Mouse (Mus musculus): ENCODE measurements around the gene Ap4s1. TPM values are rescaled to one million over a fixed set of nuclear protein-coding genes. Genes with fewer than 3 reads are reported as not detected.

Ap4s1 gene
- polyA plus RNA-seq, 2 experiments = 18.5 to 32.8 TPM

DNA sequence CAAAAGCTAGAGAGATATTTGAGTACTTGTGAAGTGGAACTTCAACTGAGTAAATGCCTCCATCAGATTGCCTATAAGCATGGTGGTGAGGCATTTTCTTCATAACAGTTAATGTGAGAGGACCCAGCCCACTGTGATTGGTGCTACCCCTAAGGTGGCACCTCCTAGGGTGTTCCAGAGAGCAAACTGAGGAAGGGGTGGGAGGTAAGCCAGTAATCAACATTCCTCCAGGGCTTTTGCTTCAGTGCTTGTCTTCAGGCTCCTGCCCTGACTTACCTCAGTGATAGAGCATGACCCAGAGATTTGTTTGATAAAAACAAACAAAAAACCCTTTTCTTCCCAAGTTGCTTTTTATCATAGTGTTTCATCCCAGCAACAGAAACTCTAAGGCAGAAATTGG is 26.9 kb upstream of the Ap4s1 start:
- no peaks in the 10 kb centered on the region for H3K36me3 ChIP-seq (ENCODE audit: control insufficient read depth, insufficient read depth, low read length)
- H3K4me2 ChIP-seq (replicated peaks; ENCODE audit: low read depth, low read length, severe bottlenecking) = no peak overlapping the region
- ATAC-seq (ENCODE audit: low FRiP score, low read depth) (no peak), DNase-seq (ENCODE audit: low spot score) (no peak)
- H3K9me3 ChIP-seq (ENCODE audit: control insufficient read depth, low read length) = no peaks in the 10 kb centered on the region
- H3K4me3 ChIP-seq (replicated peaks; ENCODE audit: low read length) = no peak overlapping the region
- H3K4me1 ChIP-seq (ENCODE audit: control insufficient read depth, insufficient read depth, low read length) = no peaks in the 10 kb centered on the region
- no peaks in the 10 kb centered on the region for H3K27me3 ChIP-seq (ENCODE audit: control insufficient read depth, insufficient read depth, low read length)
- no peak overlapping the region for H3K27ac ChIP-seq (replicated peaks; ENCODE audit: low read depth, low read length)
- no peak overlapping the region for H3K9ac ChIP-seq (ENCODE audit: low read depth, low read length, severe bottlenecking)
- TF ChIP-seq POLR2A (IDR thresholded peaks at IDR 0.05; ENCODE audit: borderline replicate concordance, extremely low read depth, insufficient read depth, insufficient read length) = no peak

DNA sequence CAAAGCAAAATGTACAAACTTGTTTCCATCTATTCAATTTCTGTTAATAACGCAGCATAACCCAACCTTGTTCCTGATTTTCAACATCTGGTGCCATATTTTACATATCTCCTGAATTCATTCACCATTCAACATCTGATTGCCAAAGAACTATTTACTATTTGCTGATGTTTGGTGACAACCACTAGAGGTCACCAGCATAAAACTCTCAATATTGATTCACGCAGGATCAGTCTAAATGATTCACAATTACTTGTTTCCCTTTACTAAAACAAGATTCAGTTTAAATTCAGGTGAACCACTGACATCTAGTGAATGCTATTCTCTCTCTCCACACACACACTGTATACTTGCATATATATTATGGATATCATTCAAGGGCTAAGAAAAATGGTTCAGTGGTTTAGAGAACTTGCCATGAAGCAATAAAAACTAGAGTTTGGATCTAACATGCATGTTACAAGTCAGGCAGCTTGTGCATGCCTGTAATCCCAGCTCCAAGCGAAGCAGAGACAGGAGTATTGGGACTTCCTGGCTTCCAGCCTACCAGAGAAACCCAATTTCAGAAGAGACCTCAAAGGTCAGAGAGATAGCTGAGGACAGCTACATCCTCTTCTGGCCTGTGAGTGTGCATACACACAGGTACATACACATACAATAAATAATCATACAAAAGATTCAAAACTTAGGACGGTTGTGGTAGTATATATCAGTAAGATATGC is 24.0 kb upstream of the Ap4s1 start:
- no peak for ATAC-seq (ENCODE audit: low FRiP score, low read depth)

DNA sequence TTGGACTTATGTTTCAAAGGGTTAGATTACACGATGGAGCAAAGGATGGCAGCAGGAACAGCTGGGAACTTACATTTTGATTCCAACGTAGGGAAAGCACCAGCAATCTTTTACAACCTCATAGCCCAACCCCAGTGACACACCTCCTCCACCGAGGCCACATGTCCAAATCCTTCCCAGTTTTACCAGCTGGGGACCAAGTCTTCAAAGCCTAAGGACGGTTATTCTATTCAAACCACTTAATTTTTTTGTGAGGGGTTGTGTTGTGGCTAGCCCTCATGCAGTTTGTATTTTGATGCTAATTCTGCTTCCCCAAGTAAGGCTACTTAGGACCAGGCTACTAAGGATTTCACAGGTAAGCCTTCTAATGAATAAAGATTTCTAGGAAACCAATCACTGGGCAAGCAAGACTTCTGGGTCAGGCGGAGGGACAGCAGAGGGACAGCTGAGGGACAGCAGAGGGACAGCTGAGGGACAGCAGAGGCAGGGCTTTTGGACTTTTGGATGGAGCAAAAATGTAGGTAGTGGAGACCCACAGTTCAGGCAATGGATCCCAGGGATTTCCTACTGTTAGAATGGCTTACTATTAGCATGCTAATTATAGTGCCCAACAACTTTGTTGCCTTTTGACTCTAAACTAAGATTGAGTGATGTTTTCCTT is 19.5 kb upstream of the Ap4s1 start:
- DNase-seq (ENCODE audit: low spot score) = no peak
- H3K9ac ChIP-seq (ENCODE audit: low read depth, low read length, severe bottlenecking) = no peak overlapping the region
- no peaks in the 10 kb centered on the region for H3K9me3 ChIP-seq (ENCODE audit: control insufficient read depth, low read length)
- no peak for TF ChIP-seq POLR2A (IDR thresholded peaks at IDR 0.05; ENCODE audit: borderline replicate concordance, extremely low read depth, insufficient read depth, insufficient read length)
- no peaks in the 10 kb centered on the region for H3K27me3 ChIP-seq (ENCODE audit: control insufficient read depth, insufficient read depth, low read length)
- H3K4me1 ChIP-seq (ENCODE audit: control insufficient read depth, insufficient read depth, low read length) = 0 out of 2 replicates have a peak, but pooled peaks cover 7% of the 10 kb centered on the region
- H3K27ac ChIP-seq (replicated peaks; ENCODE audit: low read depth, low read length) = no peak overlapping the region
- ATAC-seq (ENCODE audit: low FRiP score, low read depth) = no peak
- H3K36me3 ChIP-seq (ENCODE audit: control insufficient read depth, insufficient read depth, low read length) = no peaks in the 10 kb centered on the region
- H3K4me3 ChIP-seq (replicated peaks; ENCODE audit: low read length) = no peak overlapping the region
- WGBS = 26% methylated on average over 5 of the region's 5 CpGs
- no peak overlapping the region for H3K4me2 ChIP-seq (replicated peaks; ENCODE audit: low read depth, low read length, severe bottlenecking)

More for the DNA sequence above, 24.0 kb upstream of the Ap4s1 start:
- no peak for TF ChIP-seq POLR2A (IDR thresholded peaks at IDR 0.05; ENCODE audit: borderline replicate concordance, extremely low read depth, insufficient read depth, insufficient read length)
- no peak overlapping the region for H3K4me3 ChIP-seq (replicated peaks; ENCODE audit: low read length)
- no peaks in the 10 kb centered on the region for H3K36me3 ChIP-seq (ENCODE audit: control insufficient read depth, insufficient read depth, low read length)
- H3K27ac ChIP-seq (replicated peaks; ENCODE audit: low read depth, low read length) = no peak overlapping the region
- WGBS = 73% methylated on average over 4 of the region's 4 CpGs
- H3K4me2 ChIP-seq (replicated peaks; ENCODE audit: low read depth, low read length, severe bottlenecking) = no peak overlapping the region
- H3K4me1 ChIP-seq (ENCODE audit: control insufficient read depth, insufficient read depth, low read length) = no peaks in the 10 kb centered on the region
- DNase-seq (ENCODE audit: low spot score) = no peak
- H3K27me3 ChIP-seq (ENCODE audit: control insufficient read depth, insufficient read depth, low read length) = no peaks in the 10 kb centered on the region
- no peaks in the 10 kb centered on the region for H3K9me3 ChIP-seq (ENCODE audit: control insufficient read depth, low read length)
- no peak overlapping the region for H3K9ac ChIP-seq (ENCODE audit: low read depth, low read length, severe bottlenecking)

- Histone ChIP-seq H3K36me3 (ENCODE audit: control insufficient read depth, insufficient read depth, low read length) (no peaks in the 10 kb centered on the region), H3K4me3 (replicated peaks; ENCODE audit: low read length) (no peak overlapping the region), H3K27ac (replicated peaks; ENCODE audit: low read depth, low read length) (no peak overlapping the region), H3K4me2 (replicated peaks; ENCODE audit: low read depth, low read length, severe bottlenecking) (no peak overlapping the region), H3K9ac (ENCODE audit: low read depth, low read length, severe bottlenecking) (no peak overlapping the region), H3K27me3 (ENCODE audit: control insufficient read depth, insufficient read depth, low read length) (no peaks in the 10 kb centered on the region), H3K9me3 (ENCODE audit: control insufficient read depth, low read length) (no peaks in the 10 kb centered on the region), H3K4me1 (ENCODE audit: control insufficient read depth, insufficient read depth, low read length) (0 out of 2 replicates have a peak, but pooled peaks cover 7% of the 10 kb centered on the region)
- 65% methylated on average over 4 of the region's 4 CpGs for WGBS
- DNase-seq (ENCODE audit: low spot score) = no peak
- ATAC-seq (ENCODE audit: low FRiP score, low read depth) = no peak
- TF ChIP-seq POLR2A (IDR thresholded peaks at IDR 0.05; ENCODE audit: borderline replicate concordance, extremely low read depth, insufficient read depth, insufficient read length) = no peak
Measured at GRCm38 (mm10) chr12:51673270-51673669, 17.6 kb upstream of the Ap4s1 start.

- no peak overlapping the region for H3K9ac ChIP-seq (ENCODE audit: low read depth, low read length, severe bottlenecking)
Measured at GRCm38 (mm10) chr12:51676442-51676841, 14.4 kb upstream of the Ap4s1 start.

More at GRCm38 (mm10) chr12:51676442-51676841, 14.4 kb upstream of the Ap4s1 start:
- Histone ChIP-seq H3K9me3 (ENCODE audit: control insufficient read depth, low read length) (no peaks in the 10 kb centered on the region), H3K4me2 (replicated peaks; ENCODE audit: low read depth, low read length, severe bottlenecking) (no peak overlapping the region), H3K27ac (replicated peaks; ENCODE audit: low read depth, low read length) (no peak overlapping the region), H3K4me1 (ENCODE audit: control insufficient read depth, insufficient read depth, low read length) (0 out of 2 replicates have a peak, but pooled peaks cover 7% of the 10 kb centered on the region), H3K36me3 (ENCODE audit: control insufficient read depth, insufficient read depth, low read length) (no peaks in the 10 kb centered on the region), H3K27me3 (ENCODE audit: control insufficient read depth, insufficient read depth, low read length) (no peaks in the 10 kb centered on the region), H3K4me3 (replicated peaks; ENCODE audit: low read length) (no peak overlapping the region)
- TF ChIP-seq POLR2A (IDR thresholded peaks at IDR 0.05; ENCODE audit: borderline replicate concordance, extremely low read depth, insufficient read depth, insufficient read length) = no peak
- ATAC-seq (ENCODE audit: low FRiP score, low read depth) (no peak), DNase-seq (ENCODE audit: low spot score) (no peak)
- WGBS = 67% methylated on average over 2 of the region's 2 CpGs
